Mouse (Mus musculus) 416B (cell line): ENCODE measurements around the gene Ddn.

Experiments used
- DNase-seq: peaks from one replicate; pipeline ENCODE4 v3.0.0; 2011; ENCODE audit warnings: low read depth

Gene Ddn

DNA sequence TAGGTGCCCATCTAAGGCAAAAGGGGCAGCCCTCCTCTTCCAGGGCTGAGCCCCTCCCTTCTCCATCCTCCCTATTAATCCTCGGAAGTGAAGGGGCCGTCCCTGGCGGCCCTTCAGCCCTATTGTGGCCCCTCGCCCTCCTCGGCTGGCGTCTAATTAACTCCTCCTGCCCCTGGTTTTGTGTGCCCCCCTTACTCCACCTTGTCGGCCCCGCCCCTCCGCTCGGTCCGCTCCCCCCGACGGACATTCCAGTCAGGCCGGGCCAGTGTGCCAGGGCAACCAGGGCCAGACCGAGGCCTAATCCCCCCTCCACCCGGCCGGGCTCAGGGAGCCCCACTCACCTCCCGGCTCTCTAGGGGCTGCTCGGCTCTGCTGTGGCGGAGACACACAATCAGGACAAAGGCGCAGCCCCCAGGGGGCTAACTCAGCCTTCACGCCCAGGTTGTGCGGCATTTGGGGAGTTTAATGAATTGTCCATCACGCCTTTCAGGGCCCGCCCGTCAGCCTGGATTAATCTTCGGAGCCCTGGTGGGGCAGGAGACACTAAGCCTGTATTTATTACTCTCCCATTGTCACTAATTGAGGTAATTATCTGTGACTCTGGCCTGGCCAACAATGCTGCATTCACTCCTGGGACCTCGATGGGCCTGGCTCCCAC is 11.3 kb downstream of the Ddn start:
- no peak for DNase-seq

DNA sequence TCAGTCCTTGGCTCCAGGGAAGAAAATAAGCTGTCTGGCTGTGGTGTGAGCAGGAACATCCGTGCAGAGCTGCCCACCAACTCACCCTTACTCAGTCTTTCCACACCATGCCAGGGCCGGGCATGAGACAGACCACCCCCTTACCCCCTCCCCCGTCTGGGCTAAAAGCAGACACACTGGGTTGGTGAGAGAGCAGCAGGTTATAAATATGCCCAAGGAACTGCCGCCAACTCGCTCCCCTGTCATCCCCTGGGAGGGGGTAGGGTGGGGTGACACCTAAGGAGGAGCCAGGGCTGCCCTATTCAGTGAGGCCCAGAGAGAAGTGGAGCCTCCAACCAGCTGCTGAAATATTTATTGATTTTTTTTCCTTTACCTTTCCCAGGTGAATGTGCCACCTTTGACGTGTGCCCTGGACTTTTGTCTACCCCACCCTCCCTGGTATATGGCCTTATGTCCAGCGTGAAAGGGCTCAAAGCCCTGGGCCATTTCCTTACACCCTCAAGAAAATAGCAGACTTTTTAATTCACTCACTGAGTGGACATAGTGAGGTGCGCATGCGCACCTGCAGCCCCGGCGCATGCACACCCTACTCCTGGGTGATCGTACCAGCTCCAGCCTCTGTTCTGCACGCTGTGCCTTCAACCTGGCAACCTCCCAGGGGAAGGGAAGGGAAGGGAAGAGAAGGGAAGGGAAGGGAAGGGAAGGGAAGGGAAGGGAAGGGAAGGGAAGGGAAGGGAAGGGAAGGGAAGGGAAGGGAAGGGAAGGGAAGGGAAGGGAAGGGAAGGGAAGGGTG is 12.3 kb downstream of the Ddn start:
- DNase-seq = no peak

DNA sequence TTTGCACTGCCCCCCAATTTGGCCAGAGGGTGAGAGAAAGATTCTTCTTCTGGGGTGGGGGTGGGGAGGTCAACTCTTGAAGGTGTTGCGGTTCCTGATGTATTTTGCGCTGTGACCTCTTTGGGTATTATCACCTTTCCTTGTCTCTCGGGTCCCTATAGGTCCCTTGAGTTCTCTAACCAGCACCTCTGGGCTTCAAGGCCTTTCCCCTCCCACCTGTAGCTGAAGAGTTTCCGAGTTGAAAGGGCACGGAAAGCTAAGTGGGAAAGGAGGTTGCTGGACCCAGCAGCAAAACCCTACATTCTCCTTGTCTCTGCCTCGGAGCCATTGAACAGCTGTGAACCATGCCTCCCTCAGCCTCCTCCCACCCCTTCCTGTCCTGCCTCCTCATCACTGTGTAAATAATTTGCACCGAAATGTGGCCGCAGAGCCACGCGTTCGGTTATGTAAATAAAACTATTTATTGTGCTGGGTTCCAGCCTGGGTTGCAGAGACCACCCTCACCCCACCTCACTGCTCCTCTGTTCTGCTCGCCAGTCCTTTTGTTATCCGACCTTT is 16.1 kb downstream of the Ddn start:
- peak; percentile 54 for DNase-seq

DNA sequence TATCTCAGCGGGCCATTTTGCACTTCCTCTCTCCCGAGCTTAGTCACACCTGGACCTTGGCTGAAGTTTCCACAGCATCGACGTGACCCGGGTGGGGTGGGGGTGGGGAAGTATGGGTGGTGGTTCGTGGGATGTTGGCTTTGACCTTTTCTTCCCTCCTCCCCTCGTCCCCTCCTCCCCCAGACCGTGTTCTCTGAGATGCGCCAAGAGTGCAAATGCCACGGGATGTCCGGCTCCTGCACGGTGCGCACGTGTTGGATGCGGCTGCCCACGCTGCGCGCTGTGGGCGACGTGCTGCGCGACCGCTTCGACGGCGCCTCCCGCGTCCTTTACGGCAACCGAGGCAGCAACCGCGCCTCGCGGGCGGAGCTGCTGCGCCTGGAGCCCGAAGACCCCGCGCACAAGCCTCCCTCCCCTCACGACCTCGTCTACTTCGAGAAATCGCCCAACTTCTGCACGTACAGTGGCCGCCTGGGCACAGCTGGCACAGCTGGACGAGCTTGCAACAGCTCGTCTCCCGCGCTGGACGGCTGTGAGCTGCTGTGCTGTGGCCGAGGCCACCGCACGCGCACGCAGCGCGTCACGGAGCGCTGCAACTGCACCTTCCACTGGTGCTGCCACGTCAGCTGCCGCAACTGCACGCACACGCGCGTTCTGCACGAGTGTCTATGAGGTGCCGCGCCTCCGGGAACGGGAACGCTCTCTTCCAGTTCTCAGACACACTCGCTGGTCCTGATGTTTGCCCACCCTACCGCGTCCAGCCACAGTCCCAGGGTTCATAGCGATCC is 16.9 kb downstream of the Ddn start:
- no peak for DNase-seq

DNA sequence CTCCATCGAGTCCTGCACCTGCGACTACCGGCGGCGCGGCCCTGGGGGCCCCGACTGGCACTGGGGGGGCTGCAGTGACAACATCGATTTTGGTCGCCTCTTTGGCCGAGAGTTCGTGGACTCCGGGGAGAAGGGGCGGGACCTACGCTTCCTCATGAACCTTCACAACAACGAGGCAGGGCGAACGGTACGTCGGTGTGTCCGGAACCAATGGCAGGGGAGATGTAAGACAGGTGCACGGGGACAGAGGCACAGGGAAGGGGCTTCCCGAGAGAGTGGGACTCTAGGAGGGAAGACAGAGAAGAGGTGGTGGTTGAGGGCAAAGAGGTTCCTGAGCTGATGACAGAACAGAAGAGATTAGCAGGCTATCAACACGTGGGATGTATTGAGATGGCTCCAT is 17.5 kb downstream of the Ddn start:
- DNase-seq = no peak

DNA sequence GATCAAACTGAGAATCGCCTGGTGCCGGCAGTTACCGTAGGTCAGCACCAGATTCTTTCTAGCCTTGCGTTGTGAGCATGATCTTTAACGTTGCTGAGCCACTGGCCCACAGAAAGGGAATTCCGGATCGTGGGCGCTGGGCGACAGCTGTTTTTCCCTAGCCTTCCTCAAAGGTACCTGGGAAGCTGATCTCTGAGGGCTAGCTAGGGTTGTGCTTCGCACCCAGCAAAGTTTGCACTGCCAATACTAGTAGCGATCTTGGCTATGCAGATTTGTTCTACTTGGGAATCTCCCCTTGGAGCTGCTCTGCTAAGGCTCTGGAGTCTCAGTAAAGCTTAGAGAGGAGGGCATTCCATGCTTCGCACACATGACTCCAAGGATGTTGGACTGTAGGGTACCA is 18.1 kb downstream of the Ddn start:
- no peak for DNase-seq

DNA sequence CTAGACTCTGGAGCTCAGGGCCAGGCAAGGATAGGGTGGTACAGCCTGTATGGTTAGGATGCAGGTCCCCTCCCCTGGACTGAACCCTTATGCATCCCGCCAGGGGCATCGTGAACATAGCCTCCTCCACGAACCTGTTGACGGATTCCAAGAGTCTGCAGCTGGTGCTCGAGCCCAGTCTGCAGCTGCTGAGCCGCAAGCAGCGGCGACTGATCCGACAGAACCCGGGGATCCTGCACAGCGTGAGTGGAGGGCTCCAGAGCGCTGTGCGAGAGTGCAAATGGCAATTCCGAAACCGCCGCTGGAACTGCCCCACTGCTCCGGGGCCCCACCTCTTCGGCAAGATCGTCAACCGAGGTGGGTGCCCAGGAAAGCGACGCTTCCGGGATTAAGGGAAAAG is 18.5 kb downstream of the Ddn start:
- DNase-seq = no peak

DNA sequence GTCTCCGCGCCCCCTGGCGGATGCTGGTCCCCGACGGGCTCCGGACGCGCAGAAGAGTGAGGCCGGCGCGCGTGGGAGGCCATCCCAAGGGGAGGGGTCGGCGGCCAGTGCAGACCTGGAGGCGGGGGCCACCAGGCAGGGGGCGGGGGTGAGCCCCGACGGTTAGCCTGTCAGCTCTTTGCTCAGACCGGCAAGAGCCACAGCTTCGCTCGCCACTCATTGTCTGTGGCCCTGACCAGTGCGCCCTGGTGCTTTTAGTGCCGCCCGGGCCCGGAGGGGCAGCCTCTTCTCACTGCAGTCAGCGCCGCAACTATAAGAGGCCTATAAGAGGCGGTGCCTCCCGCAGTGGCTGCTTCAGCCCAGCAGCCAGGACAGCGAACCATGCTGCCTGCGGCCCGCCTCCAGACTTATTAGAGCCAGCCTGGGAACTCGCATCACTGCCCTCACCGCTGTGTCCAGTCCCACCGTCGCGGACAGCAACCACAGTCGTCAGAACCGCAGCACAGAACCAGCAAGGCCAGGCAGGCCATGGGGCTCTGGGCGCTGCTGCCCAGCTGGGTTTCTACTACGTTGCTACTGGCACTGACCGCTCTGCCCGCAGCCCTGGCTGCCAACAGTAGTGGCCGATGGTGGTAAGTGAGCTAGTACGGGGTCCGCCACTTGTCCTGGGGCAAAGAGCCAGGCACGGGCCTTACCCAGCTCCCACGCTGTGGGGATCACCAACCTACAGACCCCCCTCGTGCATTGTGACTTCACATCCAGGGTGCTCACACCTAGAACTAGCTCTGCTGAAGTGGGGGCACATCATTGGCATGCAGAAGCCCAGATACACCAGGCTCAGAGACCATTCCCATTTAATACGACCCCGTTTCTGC is 19.4 kb downstream of the Ddn start, which contains the start of gene Wnt1:
Wnt1 (plus strand) TSS at position 197 of the 875 bp plus-strand sequence.
- no peak for DNase-seq

DNA sequence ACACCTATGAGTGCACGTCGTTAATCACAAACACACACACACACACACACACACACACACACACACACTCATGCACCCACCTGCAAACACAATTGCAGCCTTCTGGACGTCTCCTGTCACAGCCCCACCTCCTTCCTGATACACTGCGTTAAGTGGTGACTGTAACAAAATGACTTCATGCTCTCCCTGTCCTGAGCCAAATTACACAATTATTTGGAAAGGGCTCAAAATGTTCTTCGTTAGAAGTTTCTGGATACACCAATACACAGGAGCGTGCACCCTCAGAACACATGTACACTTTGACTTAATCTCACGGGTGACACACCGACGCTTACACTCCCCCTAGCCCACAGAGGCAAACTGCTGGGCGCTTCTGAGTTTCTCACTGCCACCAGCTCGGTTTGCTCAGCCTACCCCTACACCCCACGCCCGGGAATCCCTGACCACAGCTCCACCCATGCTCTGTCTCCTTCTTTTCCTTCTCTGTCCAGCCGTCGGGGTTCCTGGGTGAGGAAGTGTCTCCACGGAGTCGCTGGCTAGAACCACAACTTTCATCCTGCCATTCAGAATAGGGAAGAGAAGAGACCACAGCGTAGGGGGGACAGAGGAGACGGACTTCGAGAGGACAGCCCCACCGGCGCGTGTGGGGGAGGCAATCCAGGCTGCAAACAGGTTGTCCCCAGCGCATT is 20.2 kb downstream of the Ddn start:
- peak; percentile 11 for DNase-seq

DNA sequence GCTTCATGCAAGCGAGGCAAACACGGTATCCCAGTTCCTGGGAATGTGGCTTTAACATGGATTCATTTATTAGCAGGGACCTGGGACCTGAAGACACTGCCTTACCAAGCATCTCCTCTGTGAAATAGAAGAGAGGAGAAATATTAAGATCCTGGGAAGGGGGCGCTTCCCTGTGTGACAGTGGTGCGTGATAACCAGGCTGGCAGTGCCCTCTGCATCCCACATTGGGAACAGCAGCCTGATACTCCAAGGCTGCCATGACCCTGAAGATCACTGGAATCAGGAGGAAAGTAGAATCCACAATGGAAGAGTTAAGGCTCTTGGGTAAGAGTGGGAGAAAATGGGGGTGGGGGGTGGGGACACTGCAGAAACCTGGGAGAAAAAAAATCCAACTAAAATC is 21.4 kb downstream of the Ddn start:
- DNase-seq = peak; percentile 51

DNA sequence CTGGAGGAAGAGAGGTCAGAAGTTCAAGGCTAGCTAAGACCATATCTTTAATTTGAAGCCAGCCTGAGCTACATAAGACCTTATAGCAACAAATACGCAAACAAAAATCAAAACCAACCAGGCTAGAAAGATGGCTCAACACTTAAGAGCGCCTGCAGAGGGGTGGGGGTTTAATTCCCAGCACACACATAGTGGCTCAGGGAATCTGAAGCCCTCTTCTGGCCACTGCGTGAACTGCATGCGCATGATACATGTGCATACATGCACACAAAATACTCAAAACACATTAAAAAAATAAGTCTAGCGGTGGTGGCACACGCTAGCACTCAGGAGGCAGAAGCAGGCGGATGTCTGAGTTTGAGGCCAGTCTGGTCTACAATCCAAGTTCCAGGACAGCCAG is 23.5 kb downstream of the Ddn start:
- peak; percentile 61 for DNase-seq

DNA sequence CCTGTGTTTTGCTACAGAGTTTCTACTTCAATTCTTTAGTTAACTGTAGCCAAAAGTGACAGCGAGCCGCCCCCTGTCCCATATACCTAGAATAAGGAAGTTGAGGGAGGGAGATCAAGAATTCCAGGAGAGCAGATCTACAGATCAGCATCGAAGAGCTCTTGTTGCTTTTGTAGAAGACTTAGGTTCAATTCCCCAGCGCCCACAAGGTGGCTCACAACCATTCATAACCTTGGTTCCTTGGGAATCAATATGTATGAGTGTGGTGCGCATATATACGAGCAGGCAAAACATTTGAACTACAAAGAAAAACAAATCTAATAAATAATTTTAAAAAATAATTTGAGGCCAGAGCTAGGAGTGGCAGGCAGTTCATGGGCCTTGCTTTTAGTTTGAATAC is 28.1 kb downstream of the Ddn start:
- peak; percentile 29 for DNase-seq

DNA sequence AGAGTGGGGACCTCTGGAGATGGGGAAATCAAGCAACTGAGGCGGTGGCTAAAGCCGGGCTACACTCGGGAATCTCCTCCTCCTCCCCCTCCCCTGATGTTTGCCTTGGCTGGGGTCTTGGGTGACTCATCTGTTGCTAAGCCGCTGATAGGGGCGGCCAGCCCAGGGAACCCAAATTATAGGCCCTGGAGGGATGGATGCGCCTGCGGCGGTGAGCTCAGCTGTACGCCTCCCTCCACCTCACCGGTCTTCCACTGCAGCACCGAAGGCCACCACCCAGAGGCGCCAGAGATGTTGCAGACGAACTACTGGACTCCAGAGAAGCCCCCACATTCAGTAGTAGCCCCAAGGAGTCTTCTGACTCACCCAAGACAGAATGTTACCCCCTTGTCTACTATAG is 28.7 kb downstream of the Ddn start:
- peak; percentile 42 for DNase-seq

DNA sequence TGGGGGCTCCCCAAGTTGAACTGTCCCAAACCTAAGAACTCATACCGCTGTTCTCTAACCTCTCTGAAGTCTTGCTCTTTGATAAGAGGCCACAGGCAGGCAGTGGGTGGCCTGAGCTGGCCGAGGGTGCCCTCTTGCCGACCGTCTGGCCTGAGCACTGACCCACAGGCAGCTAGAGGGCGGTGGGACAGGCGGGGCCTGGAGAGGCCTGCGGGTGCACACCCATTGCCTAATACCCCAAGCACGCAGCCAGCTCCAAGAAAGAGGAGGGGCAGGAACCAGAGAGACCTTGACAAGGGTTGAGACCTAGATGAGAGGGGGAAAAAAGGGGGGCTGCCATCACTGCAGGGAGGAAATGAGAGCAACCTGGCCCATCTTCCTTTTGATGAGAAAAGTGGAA is 29.2 kb downstream of the Ddn start:
- DNase-seq = peak; percentile 57

DNA sequence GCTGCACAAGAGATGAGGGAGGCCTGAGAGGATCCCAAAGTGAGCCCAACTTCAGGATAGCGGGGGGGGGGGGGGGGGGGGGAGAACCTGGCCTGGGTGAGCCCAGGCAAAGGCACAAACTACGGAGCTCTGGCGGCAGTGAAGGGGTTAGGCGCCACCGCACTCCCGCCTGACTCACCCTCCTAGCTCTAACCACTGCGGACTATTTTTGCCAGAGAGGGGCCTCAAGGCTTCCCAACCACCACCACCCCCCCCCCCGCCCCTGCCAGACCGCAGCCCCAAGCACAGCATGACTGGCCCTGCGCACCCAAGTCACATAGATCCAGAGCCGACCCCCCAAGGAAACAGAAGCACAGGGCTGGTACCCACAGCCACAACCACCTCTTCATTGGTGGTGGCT is 30.5 kb downstream of the Ddn start:
- peak; percentile 87 for DNase-seq

DNA sequence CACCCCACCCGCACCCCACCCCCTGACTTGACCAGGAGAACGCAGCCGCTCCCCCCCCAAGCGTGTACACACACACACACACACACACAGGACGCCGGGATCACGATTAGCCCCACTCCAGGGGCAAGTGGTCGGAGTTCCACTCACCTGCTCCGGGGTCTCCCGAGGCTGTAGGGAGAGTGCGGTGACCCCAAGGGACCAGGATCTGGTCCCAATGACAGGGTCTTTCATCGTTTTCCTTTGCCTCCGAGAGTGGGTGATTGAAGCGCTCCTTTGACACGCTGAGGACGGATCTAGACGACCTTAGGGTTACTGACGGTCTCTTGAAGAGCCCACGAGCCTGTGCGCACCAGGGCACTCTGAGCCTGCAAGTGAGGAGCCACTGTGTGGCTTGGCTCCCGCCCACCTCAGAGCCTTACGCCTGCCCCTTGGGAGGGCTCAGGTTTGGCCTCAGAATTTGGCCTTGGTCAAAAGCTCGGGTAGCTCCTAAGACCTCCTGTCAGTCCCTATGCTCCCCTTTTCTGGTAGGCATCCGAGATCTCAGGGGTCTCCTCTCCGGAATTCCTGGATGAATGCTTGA is 31.0 kb downstream of the Ddn start:
- peak; percentile 59 for DNase-seq

DNA sequence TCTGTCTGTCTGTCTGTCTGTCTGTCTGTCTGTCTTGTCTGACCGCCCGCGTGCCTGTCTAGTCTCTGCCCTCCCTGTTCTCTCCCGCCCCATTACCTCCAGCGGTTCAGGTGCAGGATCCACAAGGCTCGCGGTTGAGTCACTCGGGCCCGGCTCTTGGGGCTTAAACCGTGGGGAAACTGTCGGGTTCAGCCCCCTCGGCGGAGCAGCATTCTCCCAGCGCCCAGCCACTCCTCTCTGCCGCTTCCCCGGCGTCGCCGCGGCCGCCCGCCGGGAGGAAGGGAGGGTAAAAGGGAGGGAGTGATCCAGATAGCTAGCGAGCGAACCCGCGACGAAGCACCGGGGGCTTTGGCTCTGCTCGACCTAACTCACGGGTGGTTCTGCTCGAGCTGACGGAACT is 31.5 kb downstream of the Ddn start, which contains the start of gene Wnt10b:
Wnt10b (minus strand) TSS at position 389 of the 400 bp plus-strand sequence.
- no peak for DNase-seq

DNA sequence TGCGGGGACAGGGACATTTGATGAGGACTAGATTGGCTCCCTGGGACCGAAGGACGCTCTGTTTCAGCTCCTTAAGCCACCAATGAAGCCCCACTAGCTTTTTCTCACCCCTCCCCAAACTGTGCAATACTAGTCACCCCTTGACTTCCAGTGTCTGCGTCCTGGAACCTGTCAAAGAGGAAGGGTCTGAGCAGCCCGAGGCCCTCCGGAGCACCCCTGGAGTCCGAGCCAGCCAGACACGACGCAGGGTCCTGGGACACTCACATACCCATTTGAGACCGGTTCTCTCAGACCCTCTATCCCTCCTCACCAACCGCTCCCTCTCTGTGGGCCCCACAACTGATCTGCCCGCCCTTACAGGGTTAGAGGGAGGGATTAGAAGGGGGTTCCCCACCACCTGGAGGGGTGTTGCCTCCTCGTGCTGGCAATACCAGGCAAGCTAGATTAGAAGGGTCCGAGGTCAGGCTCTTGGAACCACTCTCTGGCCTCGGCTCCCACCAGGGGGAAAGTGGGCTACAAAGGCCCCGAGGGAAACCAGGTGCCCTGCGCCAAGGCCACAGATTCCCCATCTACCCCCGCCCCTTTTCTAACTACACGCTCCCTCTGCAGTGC is 32.2 kb downstream of the Ddn start:
- no peak for DNase-seq

DNA sequence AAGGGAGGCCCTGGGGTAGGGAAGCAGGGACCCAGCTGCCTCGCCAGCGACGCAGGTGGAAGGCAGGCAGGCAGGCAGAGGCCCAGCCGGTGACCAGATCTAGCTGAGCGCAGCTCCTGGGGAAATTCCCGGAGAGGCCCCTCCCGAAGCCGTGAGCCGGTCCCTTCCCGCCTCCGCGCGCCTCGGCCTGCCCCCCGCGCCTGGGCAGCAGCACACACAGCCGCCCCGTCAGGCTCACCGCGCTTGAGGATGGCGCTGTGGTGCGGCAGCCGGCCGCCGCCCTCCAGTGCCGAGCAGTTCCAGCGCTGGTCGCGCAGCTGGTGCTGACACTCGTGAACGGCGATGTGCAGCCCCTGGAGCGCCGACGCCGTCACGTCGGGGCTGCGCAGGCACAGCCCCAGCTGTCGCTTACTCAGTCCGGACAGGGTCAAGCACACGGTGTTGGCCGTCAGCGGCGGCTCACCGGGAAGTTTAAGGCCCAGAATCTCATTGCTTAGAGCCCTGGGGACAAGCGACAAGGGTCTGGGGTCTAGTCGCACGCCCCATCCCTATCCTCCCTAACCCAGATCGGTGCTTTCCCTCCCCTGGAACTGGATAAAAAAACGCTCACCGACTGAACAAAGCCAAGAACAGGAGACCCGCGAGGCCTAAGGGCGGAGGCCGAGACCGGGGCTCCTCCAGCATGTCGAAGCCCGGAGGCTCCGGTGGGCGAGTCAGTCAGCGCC is 32.8 kb downstream of the Ddn start:
- no peak for DNase-seq
